Mouse (Mus musculus) CD4-positive, CD25-positive, alpha-beta regulatory T cell (primary cell): ENCODE results near the gene Vmn1r227. TPM values are rescaled to one million over a fixed set of nuclear protein-coding genes. Genes with fewer than 3 reads are reported as not detected.

Experiments
- polyA plus RNA-seq: library from polyadenylated mRNA; unstranded; fragments of 100-300 nt; shearing (Covaris generic); gene quantifications from one replicate; pipeline ENCODE4 v1.2.1, GENCODE M21; 2017

The Vmn1r227 gene
- polyA plus RNA-seq = not detected

DNA sequence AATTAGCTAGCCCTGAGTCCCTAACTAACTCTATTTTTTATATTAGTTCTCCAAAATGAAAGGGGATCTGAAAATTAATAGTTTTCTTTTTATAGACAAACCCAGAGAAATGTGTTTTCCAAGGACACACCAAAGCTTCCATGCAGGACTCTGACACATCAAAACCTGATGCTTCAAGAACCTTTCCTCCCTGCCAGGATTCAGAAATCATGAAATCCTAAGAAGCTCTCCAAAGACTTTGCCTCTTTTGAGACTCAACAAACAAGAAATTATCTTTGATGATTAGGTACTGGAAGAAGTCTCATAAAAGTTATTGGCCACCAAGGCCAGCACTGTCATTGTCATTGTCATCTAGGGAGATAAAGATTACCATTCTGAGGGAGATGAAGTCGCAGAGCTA lies at the start of gene Vmn1r227:
Gene Vmn1r227, plus strand, starts transcription at position 301 of the 400 bp plus-strand sequence.

DNA sequence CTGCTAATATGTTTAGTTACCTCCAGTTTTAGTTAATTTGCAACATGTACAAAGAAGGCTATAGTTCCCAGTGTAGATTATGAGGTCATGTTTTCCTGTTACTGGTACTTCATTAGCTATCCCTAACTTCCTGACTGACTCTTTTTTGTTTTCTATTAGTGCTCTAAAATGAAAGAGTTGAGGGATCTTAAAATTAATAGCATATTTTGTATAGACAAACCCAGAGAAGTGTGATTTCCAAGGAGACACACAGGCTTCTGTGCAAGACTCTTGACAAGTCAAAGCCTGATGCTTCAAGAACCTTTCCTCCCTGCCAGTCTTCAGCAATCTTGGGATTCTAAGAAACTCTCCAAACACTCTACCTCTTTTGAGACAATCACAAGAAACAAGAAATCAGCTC lies 47.1 kb upstream of the Vmn1r227 start, which contains the start of gene Vmn1r226:
Gene Vmn1r226, plus strand, starts transcription at position 301 of the 400 bp plus-strand sequence.

GRCm38 (mm10) chr17:20786057-20786456 lies 56.4 kb downstream of the Vmn1r227 start, which contains the start of gene Vmn1r228:
Gene Vmn1r228, minus strand, starts transcription at chr17:20786157.

Other genes starting within 250 kb of the Vmn1r227 start
- not detected for gene Vmn2r108, start 248.5 kb upstream of the Vmn1r227 start, polyA plus RNA-seq
- gene Vmn1r225, start 231.7 kb upstream of the Vmn1r227 start, polyA plus RNA-seq = not detected
- gene Vmn2r109, start 165.1 kb upstream of the Vmn1r227 start, polyA plus RNA-seq = not detected
- 0.02 TPM for gene Vmn2r110, start 133.4 kb upstream of the Vmn1r227 start, polyA plus RNA-seq
- gene Fpr-rs3, start 105.0 kb upstream of the Vmn1r227 start, polyA plus RNA-seq = not detected
- gene Vmn1r226, start 47.0 kb upstream of the Vmn1r227 start, polyA plus RNA-seq = not detected
- not detected for gene Vmn1r228, start 56.3 kb downstream of the Vmn1r227 start, polyA plus RNA-seq
- 0.02 TPM for gene Vmn1r229, start 81.7 kb downstream of the Vmn1r227 start, polyA plus RNA-seq
- not detected for gene Vmn1r230, start 110.6 kb downstream of the Vmn1r227 start, polyA plus RNA-seq
- gene Vmn1r231, start 175.2 kb downstream of the Vmn1r227 start, polyA plus RNA-seq = not detected
- gene Vmn1r232, start 189.9 kb downstream of the Vmn1r227 start, polyA plus RNA-seq = not detected
- gene Ppp2r1a, start 215.5 kb downstream of the Vmn1r227 start, polyA plus RNA-seq = 279 TPM